Mouse (Mus musculus) ES-E14 (cell line): ENCODE measurements at regions not wholly inside any gene's neighbourhood (a gene's known extent, or its start where the extent isn't known, plus 50 kb on each side); places are given as distances from the start of the nearest gene placed in this dataset.

Experiments
- DNase-seq: peaks from one replicate; pipeline ENCODE4 v3.0.0-alpha.2; 2013; ENCODE audit warnings: low read depth, low spot score
- H3K27ac ChIP-seq: 2 replicates; pipeline ENCODE4 v1.5.1; 2012; ENCODE audit warnings: low read depth, mild to moderate bottlenecking, low read length, moderate library complexity, mixed read lengths; ENCODE audit not compliant: poor library complexity, insufficient read depth, severe bottlenecking
- H3K36me3 ChIP-seq: 2 replicates; pipeline ENCODE4 v1.6.1; 2012; ENCODE audit warnings: mild to moderate bottlenecking, low read length, moderate library complexity, mixed read lengths; ENCODE audit not compliant: control insufficient read depth, poor library complexity, insufficient read depth, severe bottlenecking
- H3K4me1 ChIP-seq, 2 experiments: fragments of 150-350 bp in 1 of 2; sonication (generic) in 1 of 2; 2 replicates each; pipeline ENCODE4 v1.6.1; 2012; ENCODE audit warnings: low read length in 2 of 2, mild to moderate bottlenecking in 1 of 2, mixed read lengths in 1 of 2; ENCODE audit not compliant: control insufficient read depth in 2 of 2, insufficient read depth in 2 of 2, poor library complexity in 1 of 2
- H3K4me3 ChIP-seq, 2 experiments: fragments of 150-350 bp in 1 of 2; sonication (generic) in 1 of 2; 2 replicates each; pipeline ENCODE4 v1.5.1; 2012; ENCODE audit warnings: low read length in 2 of 2, low read depth in 1 of 2, mild to moderate bottlenecking in 1 of 2, mixed read lengths in 1 of 2; ENCODE audit not compliant: insufficient read depth in 1 of 2, poor library complexity in 1 of 2, severe bottlenecking in 1 of 2
- H3K9ac ChIP-seq: 2 replicates; pipeline ENCODE4 v1.6.1; 2012; ENCODE audit warnings: low read depth, mild to moderate bottlenecking, low read length, mixed read lengths; ENCODE audit not compliant: poor library complexity, insufficient read depth, severe bottlenecking
- H3K9me3 ChIP-seq: fragments of 150-350 bp; sonication (generic); 2 replicates; pipeline ENCODE4 v1.6.1; 2012; ENCODE audit warnings: low read depth, mild to moderate bottlenecking, low read length; ENCODE audit not compliant: control insufficient read depth, insufficient read depth
- CHD2 ChIP-seq: IDR thresholded peaks from 2 replicates; pipeline ENCODE4 v1.6.1; 2014; ENCODE audit warnings: mild to moderate bottlenecking, low read depth, low read length, inconsistent platforms
- HCFC1 ChIP-seq: IDR thresholded peaks from 2 replicates; pipeline ENCODE4 v1.6.1; 2012; ENCODE audit warnings: low read length, inconsistent platforms, borderline replicate concordance; ENCODE audit not compliant: insufficient read depth
- MAFK ChIP-seq: IDR thresholded peaks from 2 replicates; pipeline ENCODE4 v1.6.1; 2014; ENCODE audit warnings: mild to moderate bottlenecking, low read depth, low read length, inconsistent platforms; ENCODE audit not compliant: insufficient read depth
- ZC3H11A ChIP-seq: IDR thresholded peaks from 2 replicates; pipeline ENCODE4 v1.6.1; 2012; ENCODE audit warnings: low read depth, mild to moderate bottlenecking, inconsistent platforms, low read length, borderline replicate concordance
- ZNF384 ChIP-seq: IDR thresholded peaks from 2 replicates; pipeline ENCODE4 v1.6.1; 2012; ENCODE audit warnings: low read depth, low read length, inconsistent platforms
- in situ Hi-C, 2 experiments: fragments of 600-800 bp; cut with MboI; formaldehyde crosslinking; loops; one replicate each; pipeline ENCODE4 v1.15.1; 2025; ENCODE audit warnings: low sequenced_read_pairs in 2 of 2, inconsistent platforms in 1 of 2; ENCODE audit not compliant: unreplicated experiment in 2 of 2

GRCm38 (mm10) chr13:31326269-31326851, 229.6 kb upstream of the Foxq1 start:
- no peaks in the 10 kb centered on the region for H3K36me3 ChIP-seq
- no peak overlapping the region for H3K27ac ChIP-seq
- in situ Hi-C loops: no loop called here
- DNase-seq: no peak
- H3K4me3 ChIP-seq: no peak overlapping the region
- TF ChIP-seq CHD2: no peak
- H3K4me1 ChIP-seq: no peaks in the 10 kb centered on the region
- no peaks in the 10 kb centered on the region for H3K9me3 ChIP-seq
- no peak overlapping the region for H3K9ac ChIP-seq

GRCm38 (mm10) chr13:31327511-31327951, 228.4 kb upstream of the Foxq1 start:
- no peak for DNase-seq
- in situ Hi-C loops: no loop called here
- H3K4me3 ChIP-seq: no peak overlapping the region

DNA sequence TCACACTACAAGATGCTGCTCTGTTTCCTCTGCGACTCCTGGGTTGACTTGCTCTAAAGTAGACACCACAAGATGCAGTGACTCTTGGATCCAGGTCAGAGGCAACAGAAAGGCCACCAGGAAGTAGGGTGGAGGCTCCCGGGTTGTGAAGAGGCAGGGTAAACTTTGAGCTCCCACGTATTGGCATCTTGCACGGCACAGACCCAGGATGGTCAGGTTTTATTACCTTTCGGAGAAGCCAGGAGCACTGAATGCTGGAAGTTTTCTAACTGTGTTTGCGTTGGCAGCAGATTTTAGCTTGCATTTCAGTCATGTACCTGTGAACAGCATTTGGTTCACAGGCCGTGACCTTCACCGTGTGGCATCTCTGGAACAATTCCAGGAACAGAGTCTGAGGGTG, 227.2 kb upstream of the Foxq1 start:
- DNase-seq: no peak
- Histone ChIP-seq H3K27ac (no peak overlapping the region), H3K9ac (no peak overlapping the region), H3K4me1 (no peaks in the 10 kb centered on the region), H3K36me3 (no peaks in the 10 kb centered on the region), H3K4me3 (no peak overlapping the region), H3K9me3 (no peaks in the 10 kb centered on the region)
- TF ChIP-seq ZC3H11A (no peak), ZNF384 (no peak), CHD2 (no peak), MAFK (no peak), HCFC1 (no peak)
- in situ Hi-C loops: no loop called here

More at GRCm38 (mm10) chr13:31327511-31327951, 228.4 kb upstream of the Foxq1 start:
- no peak overlapping the region for H3K27ac ChIP-seq
- no peak for TF ChIP-seq MAFK
- H3K9me3 ChIP-seq: no peaks in the 10 kb centered on the region
- no peaks in the 10 kb centered on the region for H3K36me3 ChIP-seq
- no peaks in the 10 kb centered on the region for H3K4me1 ChIP-seq
- H3K9ac ChIP-seq: no peak overlapping the region

DNA sequence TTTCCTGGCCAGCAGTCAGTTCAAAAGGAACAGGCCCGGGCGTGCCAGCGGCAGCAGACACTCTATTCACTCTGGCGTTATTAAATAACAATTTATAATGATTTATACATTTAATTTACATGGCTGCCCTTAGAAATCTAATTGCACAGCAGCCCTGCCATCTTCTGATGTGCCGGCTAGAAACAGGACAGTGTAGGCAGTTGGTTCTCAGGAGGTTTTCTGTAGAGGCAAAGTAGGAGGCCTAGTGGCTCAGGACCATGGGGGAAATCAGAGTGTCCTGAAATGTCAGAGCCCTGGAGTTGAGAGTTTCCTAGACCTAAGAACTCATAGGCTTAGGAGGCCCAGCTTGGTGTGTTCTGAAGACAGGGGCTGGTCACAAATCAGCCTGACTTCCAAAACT, 225.2 kb upstream of the Foxq1 start:
- Histone ChIP-seq H3K27ac (no peak overlapping the region), H3K9ac (no peak overlapping the region), H3K4me3 (no peak overlapping the region), H3K9me3 (no peaks in the 10 kb centered on the region), H3K4me1 (no peaks in the 10 kb centered on the region), H3K36me3 (no peaks in the 10 kb centered on the region)
- no peak for TF ChIP-seq ZNF384
- no peak for TF ChIP-seq CHD2
- TF ChIP-seq ZC3H11A: no peak
- TF ChIP-seq MAFK: no peak
- no peak for TF ChIP-seq HCFC1
- DNase-seq: no peak
- in situ Hi-C loops: no loop called here

DNA sequence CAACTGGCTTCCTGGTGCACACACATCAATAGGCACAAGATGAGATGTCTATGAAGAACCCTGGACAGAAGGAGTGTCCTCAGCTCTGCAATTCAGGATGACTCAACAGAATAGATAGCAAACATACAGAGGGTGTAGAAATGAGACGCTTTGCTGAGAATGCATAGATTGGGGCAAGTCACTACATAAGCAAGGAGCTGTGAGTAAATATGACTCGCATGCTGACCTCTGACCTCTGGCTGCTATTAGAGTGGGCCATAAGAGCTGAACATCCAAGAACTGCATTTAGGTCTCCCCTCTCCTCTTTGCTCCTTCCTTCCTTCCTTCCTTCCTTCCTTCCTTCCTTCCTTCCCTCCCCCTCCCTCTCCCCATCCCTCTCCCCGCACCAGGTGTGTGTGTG, 221.0 kb upstream of the Foxq1 start:
- Histone ChIP-seq H3K27ac (no peak overlapping the region), H3K4me3 (no peak overlapping the region), H3K9ac (no peak overlapping the region), H3K4me1 (no peaks in the 10 kb centered on the region), H3K36me3 (no peaks in the 10 kb centered on the region), H3K9me3 (no peaks in the 10 kb centered on the region)
- in situ Hi-C loops: no loop called here
- no peak for DNase-seq
- TF ChIP-seq MAFK (no peak), CHD2 (no peak), ZC3H11A (no peak), HCFC1 (no peak), ZNF384 (no peak)
